Mouse (Mus musculus) kidney, postnatal 4 days (tissue): ENCODE results near the gene Dab2ip.
A peak's percentile ranks its signal among the peaks of the same experiment; 100 is the strongest.

Experiments
- DNase-seq, 2 experiments: peaks; one replicate each; pipeline ENCODE4 v3.0.0; 2021; ENCODE audit warnings: mixed read lengths in 2 of 2

Gene Dab2ip

DNA sequence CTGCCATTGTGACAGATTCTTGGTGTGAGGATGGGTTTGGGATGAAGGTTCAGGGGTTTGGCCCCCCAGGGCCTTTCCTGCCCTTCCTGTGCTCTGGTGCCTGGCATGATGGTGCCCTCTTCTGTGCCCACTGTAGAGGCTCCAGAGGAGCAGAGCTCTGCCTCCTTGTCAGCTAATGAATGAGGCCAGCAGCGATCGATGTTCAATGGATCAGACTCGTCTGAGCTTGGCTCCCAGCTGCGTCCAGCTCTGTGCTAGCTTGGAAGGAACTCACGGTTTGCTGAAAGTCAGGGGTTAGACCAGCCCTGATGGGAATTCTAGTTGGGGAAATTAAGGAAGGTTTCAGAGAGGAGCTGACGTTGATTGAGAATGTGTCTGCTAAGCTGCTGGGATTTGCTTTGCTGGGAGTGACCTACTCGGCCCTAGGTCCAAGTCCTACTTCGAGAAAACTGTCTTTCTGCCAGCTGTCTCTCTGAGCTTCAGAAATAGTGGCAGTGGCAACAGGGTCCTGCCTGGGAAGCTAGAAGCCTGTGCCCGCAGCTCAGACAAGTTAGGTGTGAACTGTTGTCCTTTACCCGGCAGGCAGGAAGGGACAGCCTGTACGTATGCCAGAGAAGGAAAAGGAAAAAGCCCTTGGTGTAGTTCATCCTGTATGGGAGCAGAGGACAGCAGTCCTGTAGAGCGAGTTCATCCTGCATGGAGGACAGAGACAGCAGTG is 65.5 kb downstream of the Dab2ip start:
- no peak for DNase-seq

DNA sequence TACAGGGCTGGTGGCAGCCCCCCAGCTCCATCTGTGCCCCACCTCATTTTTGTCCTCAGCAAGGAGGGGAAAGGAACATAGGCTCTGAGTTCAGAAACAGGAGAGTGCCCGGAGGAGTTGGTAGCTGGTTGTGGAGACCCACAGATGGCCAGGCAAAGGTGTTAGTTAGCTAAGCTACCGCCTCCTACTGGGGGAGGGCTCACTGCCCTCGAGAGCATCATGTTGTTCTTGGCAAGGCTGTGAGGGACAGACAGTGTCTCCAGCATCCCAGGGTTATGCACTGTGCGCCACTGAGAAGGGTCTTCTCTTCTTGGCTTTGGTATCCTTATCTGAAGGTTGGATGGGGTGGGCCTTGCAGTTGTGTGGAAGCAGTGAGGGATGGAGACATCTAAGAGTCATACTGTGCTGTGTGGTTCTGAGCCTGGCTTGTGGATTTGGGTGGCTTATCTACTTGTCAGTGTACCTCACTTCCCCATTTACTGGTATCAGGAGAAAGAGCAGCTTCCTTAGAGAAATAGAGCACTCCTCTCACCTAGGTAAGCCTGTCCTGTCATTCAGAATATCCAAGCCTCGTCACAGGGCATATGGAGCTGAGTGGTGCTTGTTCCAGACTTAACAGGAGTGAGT is 66.4 kb downstream of the Dab2ip start:
- no peak for DNase-seq

DNA sequence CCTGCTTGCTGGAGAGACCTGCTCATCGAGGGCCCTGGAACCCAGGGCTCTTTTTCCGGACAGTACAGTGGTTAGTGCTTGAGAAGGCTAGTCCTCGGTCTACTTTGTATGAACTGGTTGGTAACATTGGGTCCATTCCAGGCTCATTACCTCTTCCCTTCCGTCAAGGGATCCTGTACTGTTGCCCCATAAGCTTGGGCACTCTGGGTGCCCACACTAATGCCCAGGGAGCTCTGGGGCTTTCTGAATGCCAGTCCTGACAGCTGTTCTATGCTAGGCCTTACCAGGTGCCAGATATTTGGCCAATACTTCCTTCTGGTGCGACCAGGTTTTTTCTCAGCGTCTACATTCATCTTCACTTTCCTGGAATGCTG is 66.9 kb downstream of the Dab2ip start:
- DNase-seq = no peak

DNA sequence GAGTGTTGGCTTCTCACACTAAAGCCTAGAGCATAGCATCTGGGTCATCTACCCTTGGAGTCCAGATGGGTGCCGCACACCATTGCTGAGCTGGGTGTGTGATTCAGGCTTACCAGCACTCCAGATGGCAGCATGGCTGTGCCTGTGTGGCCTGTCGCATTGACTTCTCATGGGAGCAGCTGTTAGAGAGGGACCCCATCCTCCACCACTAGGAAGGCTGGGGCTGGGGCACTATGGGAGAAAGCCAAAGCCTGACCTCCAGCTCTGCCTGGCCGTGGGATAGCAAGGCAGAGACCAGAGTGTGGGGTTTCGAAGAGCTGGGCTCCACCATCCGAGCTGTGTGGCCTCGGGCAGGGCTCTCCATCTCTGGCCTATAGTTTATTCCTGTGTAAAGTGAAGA is 67.5 kb downstream of the Dab2ip start:
- DNase-seq = no peak

DNA sequence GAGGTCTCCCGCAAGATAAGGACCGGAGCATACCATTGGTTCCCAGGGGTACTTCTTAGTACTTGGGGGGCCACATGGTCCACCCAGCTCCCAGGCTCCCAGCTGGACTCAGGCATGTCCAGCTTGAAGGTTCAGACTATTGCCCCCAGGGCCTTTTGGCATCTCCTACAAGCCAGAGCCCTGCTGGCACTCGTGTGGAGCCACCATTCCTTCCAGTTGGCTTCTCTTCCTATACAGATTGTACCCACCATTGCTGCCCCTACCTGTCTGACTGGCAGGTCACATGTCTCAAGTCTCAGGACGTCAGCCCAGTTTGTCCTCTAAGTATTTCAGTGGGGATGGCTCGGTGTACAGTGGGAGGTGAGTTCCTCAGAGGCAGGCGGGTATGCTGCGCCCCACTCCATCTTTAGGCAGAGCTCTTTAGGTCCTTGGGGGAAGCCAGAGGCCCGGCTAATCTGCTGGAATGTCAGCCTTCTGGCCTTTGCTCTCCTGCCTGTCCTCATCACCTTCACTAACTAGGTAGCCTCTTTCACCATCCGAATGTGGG is 68.2 kb downstream of the Dab2ip start:
- DNase-seq = no peak

DNA sequence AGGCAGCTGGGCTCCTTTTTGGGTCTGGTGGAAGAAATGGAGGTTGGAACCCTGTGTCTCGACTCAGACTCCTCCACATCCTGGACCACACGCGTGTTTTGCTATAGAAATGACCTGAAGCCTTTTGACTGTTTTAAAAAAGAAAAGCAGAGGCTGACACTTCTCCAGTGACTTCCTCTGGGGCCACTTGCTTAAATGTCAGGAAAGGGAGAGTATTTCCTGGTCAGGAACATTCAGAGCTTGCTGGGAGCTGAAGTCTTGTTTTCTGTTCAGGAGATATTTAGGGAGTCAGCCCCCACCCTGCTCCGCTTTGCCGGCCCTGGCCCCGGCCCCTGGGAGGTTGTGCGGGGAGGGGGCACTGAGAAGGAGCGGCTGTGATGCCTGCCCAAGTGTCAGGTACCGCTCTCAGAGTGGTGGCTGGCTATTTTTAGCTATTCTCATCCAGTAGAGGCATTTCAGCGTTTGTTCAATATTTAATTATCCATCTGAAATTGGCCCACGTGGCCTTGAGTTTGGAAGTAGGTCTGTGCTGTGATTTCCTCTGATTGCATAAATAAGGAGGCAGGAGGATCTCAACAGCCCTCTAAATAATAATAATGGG is 69.3 kb downstream of the Dab2ip start:
- no peak for DNase-seq

DNA sequence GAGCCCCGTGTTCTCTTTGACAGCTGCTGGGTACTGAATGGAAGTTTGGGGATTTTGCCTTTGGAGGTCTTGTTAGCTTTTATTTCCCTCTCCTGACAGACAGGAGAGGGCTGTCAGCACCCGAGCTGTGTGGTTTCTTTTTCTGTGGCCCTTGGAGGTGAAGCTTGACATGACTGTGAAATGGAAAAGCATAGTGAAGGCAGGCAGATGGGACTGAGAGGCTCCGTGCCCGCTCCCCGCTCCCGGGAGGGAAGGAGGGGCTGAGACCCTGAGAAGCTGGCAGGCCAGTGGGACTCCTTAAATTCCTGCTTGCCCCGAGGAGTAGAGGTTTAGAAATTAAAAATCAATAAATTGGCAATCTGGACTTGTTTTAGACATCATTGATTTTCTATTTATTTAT is 70.0 kb downstream of the Dab2ip start:
- no peak for DNase-seq

DNA sequence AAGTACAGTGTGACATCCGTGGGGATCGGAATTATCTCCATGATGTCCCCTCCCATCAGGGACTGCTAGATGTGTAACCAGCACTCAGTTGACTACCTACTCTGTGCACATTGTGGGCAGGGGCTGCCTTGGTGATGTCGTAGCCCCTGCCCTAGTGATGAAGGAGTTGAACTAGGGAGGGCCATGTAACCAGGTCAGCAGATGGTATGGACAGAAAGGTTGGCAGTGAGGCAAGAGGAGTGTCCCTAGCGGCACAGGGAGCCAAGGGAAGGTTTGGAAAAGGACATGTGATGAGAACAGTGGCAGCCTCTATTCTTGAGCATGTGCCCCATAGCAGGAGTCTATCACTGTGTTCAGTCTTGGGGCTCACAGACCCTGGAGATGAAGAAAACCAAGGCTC is 70.6 kb downstream of the Dab2ip start:
- no peak for DNase-seq

DNA sequence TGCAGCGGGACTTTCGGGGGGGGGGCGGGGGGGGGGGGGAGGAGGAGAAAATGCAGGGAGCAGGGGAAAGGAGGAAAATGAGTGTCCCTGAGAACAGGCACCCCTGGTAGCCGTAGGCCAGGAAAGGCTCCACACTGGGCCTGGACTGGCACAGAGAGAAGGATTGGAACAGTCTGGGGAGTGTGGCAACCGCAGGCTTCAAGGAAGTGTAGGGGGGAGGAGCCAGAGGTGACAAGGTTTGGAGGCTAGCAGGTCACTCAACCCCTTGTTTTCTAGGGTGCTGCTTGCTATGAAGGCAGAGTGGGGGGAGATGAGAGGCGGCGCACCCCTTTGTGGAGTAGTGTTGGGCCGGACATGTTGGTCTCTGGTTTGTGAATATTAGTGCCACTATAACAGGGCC is 71.1 kb downstream of the Dab2ip start:
- no peak for DNase-seq

DNA sequence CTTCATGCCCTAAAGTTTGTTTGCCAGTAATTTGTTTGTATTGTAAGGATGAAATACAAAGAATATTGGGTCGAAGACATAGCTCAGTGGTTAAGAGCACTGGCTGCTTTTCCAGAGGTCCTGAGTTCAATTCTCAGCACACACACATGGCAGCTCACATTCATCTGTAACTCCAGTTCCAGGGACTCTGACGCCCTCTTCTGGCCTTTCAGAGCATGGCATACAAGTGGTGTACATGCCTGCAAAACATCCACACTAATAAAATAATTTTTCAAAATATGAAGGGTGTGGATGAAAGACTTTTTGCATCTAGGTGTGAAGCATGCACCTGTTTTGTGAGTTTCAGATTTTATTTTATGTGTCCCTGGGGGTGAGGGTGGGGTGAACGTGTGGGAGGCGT is 75.3 kb downstream of the Dab2ip start:
- no peak for DNase-seq

DNA sequence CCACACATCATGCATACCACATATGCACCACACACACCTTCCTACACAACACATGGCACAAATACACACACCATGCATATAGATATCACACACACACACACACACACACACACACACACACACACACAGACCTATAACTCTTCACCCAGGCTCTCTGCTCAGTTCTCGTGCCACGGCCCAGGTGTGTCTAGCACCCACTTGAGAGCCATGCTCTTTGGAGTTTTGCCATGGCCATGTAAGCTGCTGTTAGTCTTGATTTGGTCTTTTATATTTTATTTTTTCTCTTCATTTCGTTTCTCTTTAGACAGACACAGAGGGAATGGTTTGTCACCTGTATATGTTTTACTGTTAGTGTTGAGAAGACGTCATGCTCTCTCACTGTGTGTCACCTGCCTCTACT is 76.9 kb downstream of the Dab2ip start:
- DNase-seq = no peak

DNA sequence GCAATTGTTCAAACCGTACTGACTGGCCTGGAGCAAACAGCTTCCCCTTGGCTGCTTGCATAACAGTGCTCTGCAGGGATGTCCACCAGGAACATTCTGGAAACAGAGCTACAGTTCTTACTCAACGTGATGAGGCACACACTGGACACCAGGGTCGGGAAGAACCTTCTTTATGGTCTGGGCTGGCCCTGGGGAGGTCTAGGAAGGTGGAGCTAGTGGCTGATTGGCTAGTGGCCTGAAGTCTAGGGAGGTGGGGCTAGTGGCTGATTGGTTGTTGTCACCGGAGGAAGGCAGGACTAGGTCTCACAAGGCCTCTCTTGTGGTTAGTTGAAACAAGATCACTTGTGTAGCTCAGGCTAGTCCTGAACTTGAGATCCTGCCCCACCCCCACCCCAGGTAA is 77.5 kb downstream of the Dab2ip start:
- DNase-seq = peak in 1 of 2 experiments; percentile 16

DNA sequence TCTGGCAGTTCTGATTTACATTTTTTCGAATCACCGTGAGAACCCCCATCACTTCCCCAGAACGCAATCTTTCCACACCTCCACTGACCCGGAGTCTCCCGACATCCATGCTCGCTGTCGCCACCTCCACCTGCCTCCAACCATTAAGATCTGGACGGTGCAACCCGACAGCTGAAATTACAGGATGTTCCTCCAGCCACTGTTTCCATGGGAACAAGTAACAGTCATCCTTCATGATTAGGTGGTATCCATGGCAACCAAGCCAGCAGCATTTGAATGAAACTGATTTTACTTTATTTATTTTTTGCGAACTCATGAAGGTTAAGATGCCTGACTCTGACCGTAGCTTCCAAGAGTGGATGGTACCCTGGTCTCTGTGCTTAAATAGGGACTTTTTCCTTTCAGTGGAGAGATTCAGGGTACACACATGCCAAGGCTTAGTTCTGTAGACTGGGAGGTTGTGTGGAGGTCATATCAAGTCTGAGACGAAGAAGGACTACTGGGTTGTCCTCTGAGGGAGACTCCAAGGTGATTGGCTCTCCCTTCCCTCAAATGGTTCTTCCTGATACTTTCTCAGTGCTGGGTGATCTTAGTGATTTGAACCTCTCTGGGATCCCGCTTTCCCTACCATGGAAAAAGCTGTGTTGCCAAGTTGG is 79.9 kb downstream of the Dab2ip start:
- DNase-seq = no peak

DNA sequence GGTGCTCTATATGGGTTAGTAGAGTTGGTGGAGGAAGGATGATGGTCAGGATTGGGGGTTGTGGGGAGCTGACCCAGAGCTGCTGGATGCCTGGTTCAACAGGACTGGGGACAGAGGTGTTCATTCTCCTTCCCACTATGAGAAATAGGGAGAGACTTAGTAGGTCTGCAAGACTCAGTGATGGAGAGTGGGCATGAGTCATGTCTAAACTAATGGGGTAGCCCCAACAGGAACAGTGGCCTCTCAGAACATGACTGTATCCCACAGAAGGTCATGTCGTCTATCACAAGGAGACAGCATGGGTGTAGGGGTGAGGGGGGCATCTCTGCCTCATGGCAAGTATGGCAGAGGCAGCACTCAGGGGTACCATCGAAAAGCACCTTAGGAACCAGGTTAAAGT is 81.7 kb downstream of the Dab2ip start:
- DNase-seq = no peak

DNA sequence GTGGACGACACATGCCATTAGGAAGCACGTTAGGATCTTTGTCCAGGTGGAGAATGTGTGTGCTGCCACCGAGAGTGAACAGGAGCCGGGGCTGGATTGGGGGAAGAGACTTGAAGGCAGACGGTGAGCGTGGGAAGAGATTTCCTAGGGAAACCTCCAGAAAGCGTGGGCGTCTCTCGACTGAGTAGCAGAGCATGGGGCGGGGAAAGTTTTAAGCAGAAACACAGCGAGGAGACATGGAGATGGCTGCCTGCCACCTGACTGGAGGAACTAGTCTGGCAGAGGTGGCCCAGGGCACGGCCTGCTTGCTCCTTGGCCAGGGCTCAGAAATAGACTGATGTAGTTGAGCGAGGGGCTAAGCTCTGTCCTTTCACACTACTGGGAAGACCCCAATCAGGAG is 82.5 kb downstream of the Dab2ip start:
- DNase-seq = peak; percentile 67 to 72

DNA sequence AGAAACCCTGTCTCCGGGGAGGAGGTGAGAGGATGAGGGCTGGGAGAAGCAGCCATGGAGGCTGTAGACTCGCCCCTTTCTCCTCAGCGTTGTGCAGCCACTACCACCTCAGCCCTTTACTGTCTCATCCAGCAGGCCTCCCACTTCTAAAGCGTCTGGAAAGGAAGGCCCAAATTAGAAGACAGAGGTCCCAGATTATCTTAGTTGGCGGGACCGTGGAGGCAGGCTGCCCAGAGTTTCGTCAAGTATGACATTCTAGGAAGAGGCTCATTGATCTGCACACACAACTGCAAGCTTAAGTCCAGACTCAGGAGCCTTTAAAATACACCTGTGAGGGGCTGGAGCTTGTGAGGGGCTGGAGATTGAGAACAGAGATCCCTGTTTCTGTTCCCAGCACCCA is 84.2 kb downstream of the Dab2ip start:
- no peak for DNase-seq

DNA sequence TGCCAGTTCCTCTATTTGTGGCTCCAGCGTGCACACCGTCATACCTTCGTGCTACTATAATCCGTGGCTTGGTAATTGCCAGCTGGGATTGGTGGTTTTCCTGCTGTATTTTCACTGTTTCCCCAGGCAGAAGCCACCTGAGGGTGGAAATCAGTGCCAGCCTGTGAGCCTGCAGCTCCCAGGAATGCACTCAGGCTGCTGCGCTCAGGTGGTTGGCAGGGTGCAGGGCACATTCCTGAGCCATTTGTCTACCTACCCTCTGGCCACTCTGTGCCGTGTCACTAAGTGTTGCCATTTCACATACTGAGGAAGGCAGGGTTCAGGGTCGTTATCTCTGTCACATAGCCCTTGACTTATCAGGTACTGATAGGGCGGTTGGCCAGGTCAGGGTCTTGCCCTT is 88.5 kb downstream of the Dab2ip start:
- DNase-seq = no peak

DNA sequence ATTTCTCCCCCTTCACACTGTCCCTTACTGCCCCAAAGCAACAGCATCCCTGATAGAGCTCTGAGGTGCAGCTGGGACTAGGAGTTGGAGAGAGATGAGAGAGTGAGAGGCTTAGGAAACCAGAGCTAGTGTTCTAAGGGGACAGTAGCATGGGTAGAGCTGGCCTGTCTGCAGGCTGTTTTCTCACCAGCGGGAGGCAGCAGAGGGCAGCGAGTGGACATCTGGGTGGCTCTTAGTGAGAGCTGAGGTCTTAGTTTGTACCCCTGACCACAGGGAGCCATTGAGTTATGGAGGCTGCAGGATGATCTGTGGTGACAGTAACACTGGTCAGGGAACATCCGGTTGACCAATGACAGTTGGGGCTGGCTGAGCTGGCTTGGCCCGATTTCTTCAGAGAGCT is 91.6 kb downstream of the Dab2ip start:
- peak; percentile 93 to 95 for DNase-seq

DNA sequence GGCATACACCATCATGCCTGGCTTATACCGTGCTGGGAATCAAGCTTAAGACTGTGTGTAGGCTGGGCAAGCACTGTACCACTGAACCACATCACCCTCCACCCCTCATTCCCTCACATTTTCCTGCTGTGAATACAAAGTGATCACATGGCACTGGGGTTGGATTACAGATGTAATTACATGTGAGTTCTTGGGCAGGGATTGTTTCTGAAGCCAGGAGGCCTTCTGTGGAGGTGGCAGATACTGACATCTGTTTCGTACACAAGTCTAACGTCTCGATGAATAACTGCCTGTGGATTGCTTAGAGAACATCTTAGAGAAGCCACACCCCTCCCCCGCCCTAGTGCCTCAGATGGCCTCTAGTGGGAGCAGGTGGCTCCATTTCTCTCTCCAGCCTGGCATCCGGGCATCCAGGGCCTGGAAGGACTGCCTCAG is 93.2 kb downstream of the Dab2ip start:
- peak; percentile 74 to 84 for DNase-seq

DNA sequence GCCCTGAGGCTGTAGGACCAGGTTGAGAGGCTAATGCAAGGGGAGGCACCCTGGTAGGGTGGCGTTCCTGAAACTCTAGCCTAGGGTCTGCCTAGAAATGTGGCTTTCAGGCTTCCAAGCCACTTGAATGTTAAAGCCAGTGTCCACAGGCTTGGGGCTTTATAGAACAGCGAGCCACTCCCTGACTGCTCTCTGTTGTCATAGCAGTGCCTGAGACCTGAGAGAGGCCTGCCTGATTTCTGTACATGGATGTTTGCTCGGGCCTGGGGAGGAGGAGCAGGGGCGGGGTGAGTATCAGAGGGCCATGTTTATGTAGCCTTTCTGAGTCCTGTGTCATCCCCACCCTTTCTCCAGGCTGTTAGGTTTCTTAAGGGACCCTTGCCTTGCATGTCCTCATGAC is 94.9 kb downstream of the Dab2ip start:
- DNase-seq = no peak

DNA sequence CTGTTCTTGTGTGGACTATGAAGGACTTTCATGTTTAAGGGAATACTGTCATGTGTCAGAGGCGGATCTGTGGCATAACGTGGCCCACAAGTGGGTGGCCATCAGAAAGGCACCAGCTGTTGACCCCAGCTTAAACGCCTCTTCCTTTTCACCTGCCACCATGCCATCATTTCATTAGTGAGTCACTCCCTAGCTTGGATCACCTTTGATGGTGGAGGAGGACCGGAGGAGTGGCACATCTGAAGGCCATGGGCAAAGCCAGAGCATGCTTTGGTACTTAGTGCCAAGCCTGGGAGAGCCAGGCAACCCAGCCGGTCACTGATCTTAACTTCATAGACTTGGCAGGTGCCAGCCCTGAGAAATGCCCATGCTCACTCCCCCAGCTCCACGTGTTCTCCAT is 96.7 kb downstream of the Dab2ip start:
- DNase-seq = no peak

DNA sequence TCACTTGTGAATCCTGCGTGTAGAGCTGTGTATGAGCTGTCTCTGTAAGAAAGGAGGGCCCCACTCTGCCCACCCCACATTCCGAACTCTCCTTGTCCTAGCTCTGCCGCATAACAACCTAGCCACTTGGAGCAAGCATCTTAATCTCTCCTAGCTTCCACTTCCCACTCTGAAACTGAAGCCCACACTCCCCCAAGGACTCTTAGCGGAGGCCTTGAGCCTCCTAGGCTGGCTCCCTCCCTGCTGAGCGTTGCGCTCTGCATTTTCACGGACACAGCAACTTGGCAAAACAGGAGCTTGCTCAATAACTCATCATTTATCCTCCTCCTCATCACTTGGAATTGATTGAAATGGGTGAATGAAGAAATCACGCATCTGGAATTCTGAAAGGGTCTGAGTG is 97.9 kb downstream of the Dab2ip start:
- no peak for DNase-seq

DNA sequence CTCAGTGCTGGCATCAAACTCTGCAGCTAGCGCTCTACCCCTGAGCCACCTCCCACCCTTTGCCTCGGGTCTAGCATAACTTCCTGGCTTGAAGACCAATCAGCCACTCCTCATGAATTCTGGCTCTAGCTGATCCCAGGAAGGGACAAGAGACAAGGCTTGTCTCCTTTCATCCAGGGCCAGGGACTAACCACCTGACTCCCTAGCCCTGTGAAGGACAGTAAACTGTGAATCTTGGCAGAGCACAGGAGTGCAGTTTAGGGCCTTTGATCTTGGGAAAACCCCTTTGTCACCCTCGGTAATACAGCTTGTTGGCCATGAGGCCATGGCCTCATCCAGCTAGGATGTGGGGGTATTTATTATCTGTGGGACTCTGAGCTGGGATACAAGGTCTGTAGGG is 100.2 kb downstream of the Dab2ip start:
- DNase-seq = no peak
